8 mouse cellular contexts compared by ENCODE assay signal in the genomic region with DNA sequence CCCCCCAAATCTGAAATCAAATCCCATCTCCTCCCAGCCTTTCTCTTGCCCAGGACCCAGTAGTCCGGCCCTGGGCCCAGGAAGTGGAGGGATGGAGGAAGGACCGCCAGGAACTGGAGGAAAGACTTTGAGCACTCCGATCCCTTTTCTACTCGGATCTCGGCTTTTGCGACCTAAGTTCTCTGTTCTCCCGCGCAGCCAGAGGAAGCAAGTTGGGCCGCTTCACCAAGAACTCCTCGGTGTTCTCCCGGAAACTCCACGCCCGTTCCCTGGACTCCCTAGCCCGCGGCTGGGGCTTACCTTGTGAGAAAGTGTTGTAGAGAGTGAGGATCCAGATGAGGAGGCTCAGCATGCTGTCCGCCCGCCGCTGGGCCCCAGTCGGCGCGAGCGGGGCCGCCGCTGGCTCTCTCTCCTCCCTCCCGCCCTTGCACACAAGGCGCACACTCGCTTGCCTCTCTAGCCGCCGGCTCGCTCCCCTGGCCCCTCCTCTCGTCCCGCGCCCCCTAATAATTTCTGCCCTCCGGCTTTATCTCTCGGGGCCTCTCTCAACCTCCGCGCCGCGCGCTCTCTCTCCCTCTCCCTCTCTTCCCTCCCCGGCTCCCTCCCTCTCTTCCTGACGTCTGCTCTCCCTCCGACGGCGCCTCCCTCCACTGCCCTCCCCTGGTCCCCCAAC. TPM values are rescaled to one million over a fixed set of nuclear protein-coding genes. Genes with fewer than 3 reads are reported as not detected.
A peak's percentile ranks its signal among the peaks of the same experiment; 100 is the strongest.
DNase-seq lines count a peak whose midpoint lies in the region; ATAC-seq and TF ChIP-seq lines count a peak whose summit lies in the region.

TSS of gene Kirrel (minus strand) at position 652 of the 673 bp plus-strand sequence.

- WGBS in spleen, adult 2 months = 2% methylated on average over 43 of the region's 45 CpGs
- under 1% methylated on average over 45 of the region's 45 CpGs for WGBS in embryonic facial prominence, embryonic 13.5 days
- WGBS in heart, embryonic 11.5 days (ENCODE audit: insufficient replicate concordance) = under 1% methylated on average over 39 of the region's 45 CpGs
- WGBS in kidney, embryonic 14.5 days = under 1% methylated on average over 44 of the region's 45 CpGs
- under 1% methylated on average over 41 of the region's 45 CpGs for WGBS in lung, postnatal 0 days

- no peak for TF ChIP-seq EP300 in lung, postnatal 0 days (IDR thresholded peaks at IDR 0.05)

- H3K4me2 ChIP-seq in embryonic facial prominence, embryonic 13.5 days = peak within 1 kb of the TSS; percentile 88
- H3K4me2 ChIP-seq in heart, embryonic 11.5 days = peak within 1 kb of the TSS; percentile 89
- H3K4me2 ChIP-seq in kidney, embryonic 14.5 days (replicated peaks; ENCODE audit: low read depth, low read length) = peak within 1 kb of the TSS; percentile 88
- peak within 1 kb of the TSS; percentile 72 for H3K4me2 ChIP-seq in lung, postnatal 0 days (replicated peaks; ENCODE audit: low read depth, low read length)

- H3K4me3 ChIP-seq in spleen, adult 2 months (ENCODE audit: extremely low read depth, insufficient read depth, insufficient read length) = peak within 1 kb of the TSS; percentile 41
- H3K4me3 ChIP-seq in embryonic facial prominence, embryonic 13.5 days = peak within 1 kb of the TSS; percentile 84
- H3K4me3 ChIP-seq in heart, embryonic 11.5 days (ENCODE audit: low read depth, low read length) = peak within 1 kb of the TSS; percentile 78
- peak within 1 kb of the TSS; percentile 75 for H3K4me3 ChIP-seq in kidney, embryonic 14.5 days (ENCODE audit: low read length)
- H3K4me3 ChIP-seq in lung, postnatal 0 days (ENCODE audit: low read depth, low read length) = peak within 1 kb of the TSS; percentile 69

- TF ChIP-seq CTCF in spleen, adult 2 months (IDR thresholded peaks at IDR 0.05; ENCODE audit: extremely low read depth, insufficient read depth, insufficient read length, insufficient replicate concordance) = no peak
- TF ChIP-seq CTCF in lung, postnatal 0 days (IDR thresholded peaks at IDR 0.05) = peak; percentile 60

- peak within 1 kb of the TSS; percentile 94 for H3K9ac ChIP-seq in embryonic facial prominence, embryonic 13.5 days
- H3K9ac ChIP-seq in heart, embryonic 11.5 days (ENCODE audit: low read depth, low read length) = peak within 1 kb of the TSS; percentile 93
- H3K9ac ChIP-seq in kidney, embryonic 14.5 days (ENCODE audit: low read depth, low read length) = peak within 1 kb of the TSS; percentile 92
- peak within 1 kb of the TSS; percentile 64 for H3K9ac ChIP-seq in lung, postnatal 0 days (replicated peaks; ENCODE audit: low read depth)

- no peaks in the 10 kb centered on the region for H3K9me3 ChIP-seq in embryonic facial prominence, embryonic 13.5 days
- no peaks in the 10 kb centered on the region for H3K9me3 ChIP-seq in heart, embryonic 11.5 days (replicated peaks; ENCODE audit: control insufficient read depth, low read length)
- H3K9me3 ChIP-seq in kidney, embryonic 14.5 days (ENCODE audit: control insufficient read depth, low read length) = no peaks in the 10 kb centered on the region
- no peaks in the 10 kb centered on the region for H3K9me3 ChIP-seq in lung, postnatal 0 days (ENCODE audit: low read length)

- no peak for TF ChIP-seq POLR2A in spleen, adult 2 months (IDR thresholded peaks at IDR 0.05; ENCODE audit: low read depth, low read length)

- DNase-seq in spleen, adult 2 months (ENCODE audit: low read depth in 1 of 2, low spot score in 2 of 2) = no peak
- no peak for DNase-seq in spleen, postnatal 14 days (ENCODE audit: low spot score in 2 of 2)
- peak; percentile 95 for DNase-seq in lung, postnatal 0 days (ENCODE audit: low spot score)
- DNase-seq in retina, adult 2 months (ENCODE audit: low read depth, low spot score) = peak; percentile 63
- DNase-seq in yolk sac, embryonic 10.5 days (ENCODE audit: low spot score) = peak; percentile 87

- no peaks in the 10 kb centered on the region for H3K4me1 ChIP-seq in spleen, adult 2 months (ENCODE audit: control insufficient read depth, insufficient read depth, insufficient read length)
- H3K4me1 ChIP-seq in embryonic facial prominence, embryonic 13.5 days = peaks cover 37% of the 10 kb centered on the region
- peaks cover 36% of the 10 kb centered on the region for H3K4me1 ChIP-seq in heart, embryonic 11.5 days (ENCODE audit: control insufficient read depth, insufficient read depth, low read length)
- peaks cover 32% of the 10 kb centered on the region for H3K4me1 ChIP-seq in kidney, embryonic 14.5 days (ENCODE audit: control insufficient read depth, insufficient read depth, low read length)
- H3K4me1 ChIP-seq in lung, postnatal 0 days (ENCODE audit: insufficient read depth, low read depth, low read length) = peaks cover 17% of the 10 kb centered on the region

- ATAC-seq in embryonic facial prominence, embryonic 13.5 days (ENCODE audit: insufficient number of reproducible peaks, insufficient read depth, low FRiP score, low TSS enrichment, low read depth) = peak; percentile 87
- peak; percentile 87 for ATAC-seq in heart, embryonic 11.5 days (replicated peaks; ENCODE audit: insufficient number of reproducible peaks, low FRiP score, low TSS enrichment)
- ATAC-seq in kidney, embryonic 14.5 days (ENCODE audit: low FRiP score, low TSS enrichment) = peak; percentile 92
- peak; percentile 92 for ATAC-seq in lung, postnatal 0 days

- peak within 1 kb of the TSS; percentile 41; the same call in 1 of the 2 replicates for H3K27ac ChIP-seq in spleen, adult 2 months (ENCODE audit: insufficient read depth, low read length)
- peak within 1 kb of the TSS; percentile 91 for H3K27ac ChIP-seq in embryonic facial prominence, embryonic 13.5 days
- peak within 1 kb of the TSS; percentile 91 for H3K27ac ChIP-seq in heart, embryonic 11.5 days (ENCODE audit: low read depth, low read length)
- peak within 1 kb of the TSS; percentile 89 for H3K27ac ChIP-seq in kidney, embryonic 14.5 days (ENCODE audit: low read depth, low read length)
- peak within 1 kb of the TSS; percentile 66 for H3K27ac ChIP-seq in lung, postnatal 0 days (ENCODE audit: low read length)

- H3K27me3 ChIP-seq in spleen, adult 2 months (ENCODE audit: control insufficient read depth, insufficient read depth, low read length) = peaks cover 17% of the 10 kb centered on the region
- H3K27me3 ChIP-seq in embryonic facial prominence, embryonic 13.5 days = no peaks in the 10 kb centered on the region
- no peaks in the 10 kb centered on the region for H3K27me3 ChIP-seq in heart, embryonic 11.5 days (ENCODE audit: control insufficient read depth, insufficient read depth, low read length)
- H3K27me3 ChIP-seq in kidney, embryonic 14.5 days (ENCODE audit: control insufficient read depth, insufficient read depth, low read length) = no peaks in the 10 kb centered on the region
- H3K27me3 ChIP-seq in lung, postnatal 0 days (replicated peaks; ENCODE audit: insufficient read depth, low read length) = no peaks in the 10 kb centered on the region

- no peaks in the 10 kb centered on the region for H3K36me3 ChIP-seq in spleen, adult 2 months (ENCODE audit: control insufficient read depth, insufficient read depth, low read length)
- no peaks in the 10 kb centered on the region for H3K36me3 ChIP-seq in embryonic facial prominence, embryonic 13.5 days
- no peaks in the 10 kb centered on the region for H3K36me3 ChIP-seq in heart, embryonic 11.5 days (ENCODE audit: control insufficient read depth, insufficient read depth, low read length)
- H3K36me3 ChIP-seq in kidney, embryonic 14.5 days (ENCODE audit: control insufficient read depth, insufficient read depth, low read length) = 0 out of 2 replicates have a peak, but pooled peaks cover 2% of the 10 kb centered on the region
- no peaks in the 10 kb centered on the region for H3K36me3 ChIP-seq in lung, postnatal 0 days (ENCODE audit: insufficient read depth, low read length)

RNA-seq across cellular contexts. Expression of gene Kirrel, which starts in this region (rescaled TPM):
- 6.0 and 6.5 TPM in 2 replicates for polyA plus RNA-seq in spleen, adult 2 months (2012; rRNA removed)
- polyA plus RNA-seq in embryonic facial prominence, embryonic 13.5 days (2015; fragmentation: Nextera tagmentation; extraction: Ambion mirVana) = 20.4 and 21.9 TPM in 2 replicates
- polyA plus RNA-seq in heart, embryonic 11.5 days (2014; fragmentation: Nextera tagmentation; extraction: Ambion mirVana) = 9.9 and 12.6 TPM in 2 replicates
- 11.1 and 14.2 TPM in 2 replicates for polyA plus RNA-seq in kidney, embryonic 14.5 days (2014; fragmentation: Nextera tagmentation; extraction: Ambion mirVana)
- polyA plus RNA-seq in lung, postnatal 0 days (2015; fragmentation: Nextera tagmentation; extraction: Ambion mirVana) = 3.5 TPM in 2 replicates

Comparison
In these comparisons a context has a peak if more than half of its experiments do, and no peak if none do; other contexts are left out.
1. DNase-seq: peak in lung, postnatal 0 days (single experiment), retina, adult 2 months (single experiment) and yolk sac, embryonic 10.5 days (single experiment); none in spleen, adult 2 months (0 of 2) and spleen, postnatal 14 days (0 of 2).
2. H3K27ac ChIP-seq: peak in every context shown above with its lines; median percentile 91 in embryonic facial prominence, embryonic 13.5 days; 91 in heart, embryonic 11.5 days; 89 in kidney, embryonic 14.5 days; 66 in lung, postnatal 0 days; 41 in spleen, adult 2 months.
3. Peak in every context shown above with its lines, with median percentiles within 50 percentile points of each other: H3K4me3 ChIP-seq, ATAC-seq, H3K4me2 ChIP-seq and H3K9ac ChIP-seq.